Mouse (Mus musculus): ENCODE results near the gene Zfp112.
"Not testable (repeated sequence)": the region's sequence is repeated elsewhere in the genome, so short reads cannot be mapped to it uniquely, and the experiment has no call there.

The Zfp112 gene

DNA sequence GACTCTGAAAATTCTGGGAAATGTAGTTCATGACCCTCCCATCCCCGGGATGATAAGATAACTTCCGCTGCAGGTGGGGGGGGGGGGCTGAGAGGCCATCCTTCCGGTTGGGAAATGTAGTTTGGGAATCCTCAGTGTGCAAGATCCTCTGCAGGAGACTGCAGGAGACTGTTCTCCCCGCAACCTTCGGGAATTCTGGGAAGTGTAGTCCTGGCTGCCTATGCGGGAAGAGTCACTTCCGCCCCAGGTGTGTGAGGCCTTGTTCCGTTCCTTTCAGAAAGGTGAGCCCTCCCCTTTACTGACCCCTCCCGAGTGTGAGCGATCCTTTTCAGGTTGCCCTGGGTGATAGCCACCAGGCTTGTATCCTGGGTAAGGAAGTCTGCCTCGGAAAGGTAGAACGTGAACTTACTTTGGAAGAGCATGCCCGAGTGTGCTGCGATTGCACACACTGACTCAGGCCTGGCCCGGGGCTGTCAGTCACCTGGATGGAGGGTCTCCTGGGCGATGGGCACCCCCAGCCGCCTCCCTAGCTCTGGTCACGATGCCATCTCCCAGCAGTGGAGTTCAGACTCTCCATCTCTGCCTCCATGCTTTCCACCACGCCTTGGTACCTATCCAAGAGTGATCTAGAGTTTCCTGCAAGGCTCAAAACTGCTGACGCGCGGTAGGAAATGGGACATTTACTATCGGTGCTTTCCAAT lies at the start of gene Zfp112:
Gene Zfp112, plus strand, starts transcription at position 159 of the 701 bp plus-strand sequence.
- peak; percentile 86 to 92 for DNase-seq

DNA sequence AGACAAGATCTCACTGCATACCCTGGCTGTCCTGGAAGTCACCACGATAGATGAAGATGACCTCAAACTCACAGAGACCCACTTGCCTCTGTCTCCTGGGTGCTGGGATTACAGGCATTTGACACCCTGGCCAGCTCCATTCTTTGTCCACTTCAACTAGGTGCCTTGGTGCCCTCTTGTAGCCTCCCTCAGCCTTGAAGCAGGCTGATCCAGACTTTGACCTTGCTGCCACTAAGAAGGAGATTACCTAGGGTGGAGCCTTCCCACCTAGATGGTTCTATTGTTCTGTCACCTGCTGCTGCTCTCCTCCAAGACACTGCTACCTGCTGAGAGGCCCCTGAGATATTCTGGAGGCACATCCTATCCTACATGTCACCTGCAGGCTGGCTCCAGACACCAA lies 37.7 kb upstream of the Zfp112 start:
- not testable (repeated sequence) for DNase-seq

- DNase-seq = peak; percentile 96 to 98
These were observed 30.3 kb upstream of the Zfp112 start, which contains the start of gene Zfp180 for GRCm38 (mm10) chr7:24081634-24082431. Gene Zfp180 (plus strand): TSS chr7:24081924.

DNA sequence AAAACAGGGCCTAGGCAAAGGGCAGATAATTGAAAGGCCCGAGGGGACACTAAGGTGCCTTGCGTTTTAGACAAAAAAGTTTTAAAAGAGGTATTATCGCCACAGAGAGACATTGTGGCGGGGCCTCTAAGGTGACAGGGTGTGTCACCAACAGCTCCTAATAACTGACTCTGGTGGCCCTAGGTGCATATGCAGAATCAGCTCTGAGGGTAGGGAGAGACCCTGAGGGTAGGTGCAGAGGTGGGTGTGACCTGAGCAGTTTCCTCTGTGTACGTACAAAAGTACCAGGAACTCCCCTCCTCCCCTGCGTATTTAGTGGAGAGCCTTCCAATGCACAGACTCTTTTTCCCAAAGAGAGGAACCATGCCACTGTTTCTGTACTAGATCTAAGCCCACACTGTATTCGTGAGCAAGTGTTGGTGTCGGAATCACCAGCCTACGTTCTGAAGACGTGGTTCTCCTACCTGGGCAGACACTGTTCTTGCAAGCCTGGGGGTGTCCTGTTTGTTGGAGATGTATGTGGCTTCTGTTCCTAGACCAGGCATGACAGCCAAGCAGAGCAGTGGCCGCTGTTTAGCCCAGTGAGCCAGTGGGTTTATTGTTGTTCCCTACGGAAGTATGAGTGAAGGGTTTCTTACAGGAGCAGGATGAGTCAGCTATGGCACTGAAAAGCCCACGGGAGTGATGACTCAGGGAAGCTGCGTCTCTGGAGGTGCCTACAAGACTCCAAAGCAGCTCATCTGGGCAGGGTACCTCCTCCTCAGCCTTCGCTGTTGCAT lies 29.5 kb upstream of the Zfp112 start:
- no peak for DNase-seq

- DNase-seq = no peak
These were observed 25.2 kb upstream of the Zfp112 start for GRCm38 (mm10) chr7:24086871-24087270.

DNA sequence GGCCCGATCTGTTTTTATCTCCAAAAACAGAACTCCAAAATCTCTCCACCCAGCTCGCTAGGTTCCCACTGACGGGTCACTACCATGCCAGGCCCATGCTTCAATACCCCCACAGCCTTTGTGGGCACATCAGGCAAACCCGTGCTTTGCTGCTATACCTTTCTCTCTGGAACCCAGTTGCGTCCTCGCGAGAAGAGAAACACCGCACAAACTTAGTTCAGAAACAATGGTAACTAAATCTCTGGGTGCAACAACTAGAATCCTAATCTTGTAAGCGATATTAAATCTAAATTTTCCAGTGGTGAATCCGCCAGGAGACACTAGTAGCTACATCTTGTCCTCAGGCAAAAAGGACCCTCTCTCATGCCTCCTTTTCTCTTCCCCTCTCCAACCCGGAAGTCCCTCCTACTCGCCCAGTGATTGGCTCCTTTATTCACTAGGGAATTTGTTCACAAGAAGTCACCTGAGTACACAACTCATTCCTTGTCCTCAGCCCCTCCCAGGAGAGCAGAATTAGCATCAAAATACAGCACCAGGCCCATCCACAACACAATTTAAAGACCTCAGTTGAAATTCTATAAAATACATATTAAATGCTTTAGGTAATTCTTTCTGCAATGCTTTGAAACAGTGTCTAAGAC lies 24.5 kb upstream of the Zfp112 start:
- DNase-seq = no peak

DNA sequence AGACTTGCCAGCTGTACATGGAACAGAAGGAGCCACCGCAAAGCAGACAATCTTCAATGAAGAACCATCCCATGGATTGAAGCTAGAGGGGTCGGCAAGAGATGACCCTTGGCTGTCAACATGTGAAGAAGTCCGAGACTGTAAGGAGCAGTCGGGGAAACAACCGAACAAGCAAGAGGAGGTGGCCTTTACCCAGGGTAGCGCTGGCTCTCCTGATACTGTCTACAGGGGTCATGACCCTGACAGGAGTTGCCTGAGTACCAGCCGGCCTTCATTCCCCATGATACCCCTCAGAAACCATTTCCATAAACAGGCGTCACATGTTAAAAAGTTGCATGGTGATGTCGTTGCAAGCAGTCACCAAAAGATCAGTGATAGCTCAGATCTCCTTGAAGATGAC lies 7.7 kb upstream of the Zfp112 start:
- DNase-seq = no peak

DNA sequence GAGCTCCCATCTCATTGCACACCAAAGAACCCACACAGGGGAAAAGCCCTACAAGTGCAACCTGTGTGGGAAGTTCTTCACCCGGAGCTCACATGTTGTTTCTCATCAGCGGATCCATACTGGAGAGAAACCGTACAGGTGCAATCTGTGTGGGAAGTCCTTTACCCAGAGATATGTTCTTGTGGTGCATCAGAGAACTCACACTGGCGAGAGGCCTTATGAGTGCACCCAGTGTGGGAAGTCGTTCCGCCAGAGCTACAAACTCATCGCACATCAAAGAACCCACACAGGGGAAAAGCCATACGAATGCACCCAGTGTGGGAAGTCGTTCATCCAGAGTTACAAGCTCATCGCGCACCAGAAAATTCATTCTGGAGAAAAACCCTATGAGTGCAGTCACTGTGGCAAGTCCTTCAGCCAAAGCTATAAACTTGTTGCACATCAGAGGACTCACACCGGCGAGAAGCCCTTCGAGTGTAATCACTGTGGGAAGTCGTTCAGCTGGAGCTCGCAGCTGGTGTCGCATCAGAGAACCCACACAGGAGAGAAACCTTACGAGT lies 6.9 kb upstream of the Zfp112 start:
- DNase-seq = no peak

GRCm38 (mm10) chr7:24110839-24111238 lies 1.3 kb upstream of the Zfp112 start:
- no peak for DNase-seq

- no peak for DNase-seq
These were observed 350 bp upstream of the Zfp112 start for GRCm38 (mm10) chr7:24111772-24112155.

GRCm38 (mm10) chr7:24113001-24113400 lies 887 bp downstream of the Zfp112 start:
- peak; percentile 91 to 93 for DNase-seq

DNA sequence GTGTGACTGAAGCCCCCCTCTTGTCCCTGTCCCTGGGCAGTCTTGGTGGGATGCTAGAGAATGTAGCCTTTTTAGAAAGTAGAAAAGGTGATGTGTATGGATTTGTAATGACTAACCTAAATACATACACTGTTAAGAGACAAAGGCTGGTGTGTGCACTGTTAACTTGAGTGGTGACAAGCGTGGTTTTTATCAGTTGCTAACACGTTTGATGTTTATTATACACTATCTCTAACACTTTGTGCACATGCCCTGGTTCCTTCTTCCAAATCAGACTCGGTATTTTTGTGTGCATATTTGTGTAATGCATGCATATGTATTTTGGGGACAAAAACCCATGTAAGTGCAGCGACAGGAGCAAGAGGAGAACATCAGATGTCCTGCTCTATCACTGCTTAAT lies 4.5 kb downstream of the Zfp112 start:
- DNase-seq = no peak

- DNase-seq = no peak
These were observed 21.4 kb downstream of the Zfp112 start for GRCm38 (mm10) chr7:24133425-24133995.

DNA sequence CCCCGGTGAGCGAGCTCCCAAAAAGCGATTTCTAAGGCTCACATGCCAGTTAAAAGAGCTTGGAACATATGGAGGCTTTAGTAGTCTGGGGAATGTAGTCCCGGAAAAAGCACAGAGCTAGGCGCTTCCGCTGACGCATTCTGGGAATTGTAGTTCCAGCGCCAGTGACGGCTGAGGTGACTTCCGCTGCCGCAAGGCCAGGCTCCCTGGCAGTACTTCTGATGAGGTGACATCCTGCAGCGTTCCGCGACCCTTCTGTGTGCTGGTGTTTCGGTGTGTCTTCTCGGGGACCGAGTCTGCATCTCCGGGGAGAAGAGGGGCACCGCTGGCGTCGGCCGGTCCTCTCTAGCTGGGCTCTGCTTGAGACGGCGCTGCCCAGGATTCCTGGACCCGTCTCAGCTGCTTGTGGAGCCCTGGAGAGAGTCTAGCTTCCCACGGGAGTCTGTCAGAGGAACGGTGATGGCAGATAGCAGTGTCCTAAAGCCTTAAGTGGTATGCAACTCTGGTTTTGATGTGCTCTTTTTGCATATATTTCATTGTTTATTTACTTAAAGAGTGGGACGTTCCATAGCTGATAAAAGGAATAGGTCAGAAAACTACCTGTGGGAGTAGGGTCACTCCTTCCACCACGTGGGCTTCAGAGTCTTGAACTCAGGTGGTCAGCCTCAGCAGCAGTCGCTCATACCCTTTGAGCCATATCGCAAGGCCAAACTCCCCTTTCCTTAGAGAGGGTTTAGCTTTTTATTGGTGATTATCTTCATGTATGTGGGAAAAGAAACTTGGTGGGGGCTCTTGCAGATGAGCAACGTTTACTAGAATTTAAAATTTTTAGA lies 22.1 kb downstream of the Zfp112 start, which contains the start of gene Zfp235:
Gene Zfp235, plus strand, starts transcription at position 174 of the 833 bp plus-strand sequence.
- DNase-seq = peak; percentile 91 to 92

DNA sequence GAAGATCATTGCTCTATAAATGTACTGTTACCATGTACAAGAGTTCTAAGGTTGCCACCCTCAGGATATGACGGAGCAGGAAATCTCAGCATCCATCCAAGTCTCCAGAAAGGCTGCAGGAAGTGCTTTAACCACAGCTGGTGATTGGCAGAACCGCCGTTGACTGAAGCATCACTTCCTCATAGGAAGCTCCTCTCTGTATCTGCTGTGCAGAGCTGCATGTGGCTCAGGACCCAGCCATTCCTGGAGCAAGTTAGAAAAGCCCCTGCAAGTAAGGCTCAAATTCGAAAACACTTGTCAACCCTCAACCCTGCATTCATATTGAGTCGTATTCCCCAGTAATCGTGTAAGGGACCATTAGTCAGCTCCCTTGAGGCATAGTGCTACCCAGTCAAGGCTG lies 30.5 kb downstream of the Zfp112 start:
- DNase-seq = no peak

DNA sequence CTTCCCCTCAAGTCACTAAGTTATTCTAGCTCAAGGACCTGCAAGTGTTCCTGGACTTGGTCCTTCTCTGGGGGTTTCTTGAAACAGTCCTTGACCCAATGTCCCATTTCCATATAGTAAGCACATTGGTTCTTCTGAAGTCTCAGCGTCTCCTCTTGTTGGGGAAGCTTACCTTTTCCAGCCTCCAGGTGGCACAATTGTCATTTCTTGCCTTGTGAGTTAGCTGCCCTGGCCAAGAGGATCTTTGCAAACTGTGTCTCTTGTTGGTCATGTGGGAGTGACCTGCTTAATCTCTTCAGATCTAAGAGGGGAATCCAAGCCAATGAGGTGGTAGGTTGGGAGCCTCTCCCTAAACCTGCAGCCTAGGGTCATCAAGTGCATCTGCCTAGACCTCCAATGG lies 41.2 kb downstream of the Zfp112 start:
- DNase-seq = peak; percentile 21 to 68

- DNase-seq = no peak
These were observed 60.1 kb downstream of the Zfp112 start for GRCm38 (mm10) chr7:24172191-24172590.

DNA sequence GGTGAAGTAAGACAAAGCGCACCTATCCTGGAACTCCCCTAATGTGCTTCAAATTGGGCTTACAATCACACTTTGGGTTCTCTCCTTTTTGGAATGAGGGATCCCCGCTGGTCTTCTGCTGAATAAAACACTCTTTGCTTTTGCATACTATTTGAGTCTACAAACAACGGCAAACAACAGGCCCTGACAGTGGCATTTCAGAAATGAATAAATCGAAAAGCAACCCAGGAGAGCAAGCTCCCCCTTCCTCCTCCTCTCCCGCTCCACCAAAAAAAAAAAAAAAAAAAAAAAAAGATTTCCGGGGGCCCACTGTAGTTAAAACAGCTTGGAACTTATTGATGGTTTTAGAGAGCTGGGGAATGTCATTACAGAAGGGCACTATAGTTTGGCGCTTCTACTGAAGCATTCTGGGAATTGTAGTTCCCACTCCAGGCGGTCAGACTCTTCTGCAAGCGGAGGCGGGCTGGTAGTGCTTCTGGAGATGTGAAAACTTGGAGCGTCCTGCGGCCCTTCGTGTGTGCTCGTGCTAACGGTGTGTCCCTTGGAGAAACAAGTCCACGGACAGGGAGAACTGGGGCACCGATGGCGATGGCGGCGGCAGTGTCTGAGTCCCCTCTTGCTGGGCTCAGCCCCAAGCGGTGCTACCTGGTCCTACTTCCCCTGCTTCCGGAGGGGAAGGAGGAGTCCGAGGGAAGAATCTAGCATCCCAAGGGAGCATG lies 62.7 kb downstream of the Zfp112 start, which contains the start of gene Zfp114:
Gene Zfp114, plus strand, starts transcription at position 443 of the 719 bp plus-strand sequence.
- peak; percentile 54 to 68 for DNase-seq

DNA sequence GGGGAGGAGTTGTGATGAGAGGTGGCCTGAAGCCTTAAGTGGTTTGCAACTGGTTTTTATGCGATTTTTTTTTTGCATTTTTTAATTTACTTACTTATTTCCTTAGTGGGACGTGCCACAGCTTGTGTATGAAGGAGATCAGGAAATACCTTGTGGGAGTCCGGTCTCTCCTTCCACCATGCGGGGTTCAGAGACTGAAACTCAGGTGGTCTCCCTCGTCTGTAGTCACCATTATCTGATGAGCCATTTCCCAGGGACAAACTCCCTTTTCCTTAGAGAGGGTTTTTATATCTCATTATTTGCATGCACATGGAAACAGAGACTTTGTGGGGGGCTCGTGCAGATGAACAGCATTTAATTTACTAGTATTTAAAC lies 63.2 kb downstream of the Zfp112 start:
- DNase-seq = no peak
